Mouse (Mus musculus): ENCODE data around the gene Ccdc149. TPM values are rescaled to one million over a fixed set of nuclear protein-coding genes. Genes with fewer than 3 reads are reported as not detected.

The Ccdc149 gene
- polyA plus RNA-seq, 1 experiment from 2014 or later = 3.2 TPM

- no peaks in the 10 kb centered on the region for H3K36me3 ChIP-seq (ENCODE audit: control insufficient read depth, insufficient read depth, low read length)
- no peak for ATAC-seq (replicated peaks; ENCODE audit: low FRiP score)
- no peak for DNase-seq (ENCODE audit: low spot score)
- H3K4me2 ChIP-seq (ENCODE audit: low read depth, low read length, severe bottlenecking) = no peak overlapping the region
- H3K4me1 ChIP-seq (replicated peaks; ENCODE audit: control insufficient read depth, insufficient read depth, low read length) = no peaks in the 10 kb centered on the region
- no peaks in the 10 kb centered on the region for H3K27me3 ChIP-seq (ENCODE audit: control insufficient read depth, insufficient read depth, low read length)
- no peak overlapping the region for H3K27ac ChIP-seq (ENCODE audit: low read depth, low read length)
- H3K9ac ChIP-seq (ENCODE audit: low read length) = no peak overlapping the region
- WGBS = 88% methylated on average over 12 of the region's 12 CpGs
- H3K9me3 ChIP-seq (ENCODE audit: control insufficient read depth, low read length) = no peaks in the 10 kb centered on the region; the same call in 1 of the 2 replicates
- no peak overlapping the region for H3K4me3 ChIP-seq (ENCODE audit: low read depth, low read length)
Observed at GRCm38 (mm10) chr5:52410197-52410596, 61.1 kb downstream of the Ccdc149 start.

GRCm38 (mm10) chr5:52408668-52409315 lies 62.5 kb downstream of the Ccdc149 start:
- Histone ChIP-seq H3K27ac (ENCODE audit: low read depth, low read length) (no peak overlapping the region), H3K9ac (ENCODE audit: low read length) (no peak overlapping the region), H3K4me1 (replicated peaks; ENCODE audit: control insufficient read depth, insufficient read depth, low read length) (no peaks in the 10 kb centered on the region), H3K36me3 (ENCODE audit: control insufficient read depth, insufficient read depth, low read length) (no peaks in the 10 kb centered on the region), H3K27me3 (ENCODE audit: control insufficient read depth, insufficient read depth, low read length) (no peaks in the 10 kb centered on the region), H3K9me3 (ENCODE audit: control insufficient read depth, low read length) (no peaks in the 10 kb centered on the region; the same call in 1 of the 2 replicates), H3K4me2 (ENCODE audit: low read depth, low read length, severe bottlenecking) (no peak overlapping the region), H3K4me3 (ENCODE audit: low read depth, low read length) (no peak overlapping the region)
- DNase-seq (ENCODE audit: low spot score) (no peak), ATAC-seq (replicated peaks; ENCODE audit: low FRiP score) (no peak)
- WGBS = 88% methylated on average over 7 of the region's 7 CpGs

DNA sequence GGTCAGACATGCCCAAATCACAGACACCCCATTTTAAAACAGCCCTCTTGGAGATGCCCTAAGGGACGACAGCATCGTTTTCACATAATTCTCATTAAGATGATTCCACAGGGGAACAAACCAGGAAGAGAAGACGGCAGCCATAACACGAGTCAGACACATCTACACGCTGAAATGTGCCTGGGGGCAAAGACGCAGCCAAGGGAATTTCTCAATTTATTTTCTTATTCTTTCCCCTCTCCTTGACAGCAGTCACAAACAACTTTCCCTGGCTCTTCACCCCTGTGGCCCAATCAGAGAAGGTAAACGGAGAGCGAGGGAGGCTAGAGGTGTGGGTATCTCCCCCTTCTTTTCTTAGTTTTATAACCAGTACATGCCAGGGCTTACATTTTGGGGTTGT lies 66.9 kb downstream of the Ccdc149 start:
- H3K4me2 ChIP-seq (ENCODE audit: low read depth, low read length, severe bottlenecking) = no peak overlapping the region
- H3K4me1 ChIP-seq (replicated peaks; ENCODE audit: control insufficient read depth, insufficient read depth, low read length) = no peaks in the 10 kb centered on the region
- no peaks in the 10 kb centered on the region; the same call in 1 of the 2 replicates for H3K9me3 ChIP-seq (ENCODE audit: control insufficient read depth, low read length)
- no peak overlapping the region for H3K27ac ChIP-seq (ENCODE audit: low read depth, low read length)
- 81% methylated on average over 8 of the region's 8 CpGs for WGBS
- DNase-seq (ENCODE audit: low spot score) (no peak), ATAC-seq (replicated peaks; ENCODE audit: low FRiP score) (no peak)
- no peak overlapping the region for H3K4me3 ChIP-seq (ENCODE audit: low read depth, low read length)
- H3K36me3 ChIP-seq (ENCODE audit: control insufficient read depth, insufficient read depth, low read length) = no peaks in the 10 kb centered on the region
- no peaks in the 10 kb centered on the region for H3K27me3 ChIP-seq (ENCODE audit: control insufficient read depth, insufficient read depth, low read length)
- H3K9ac ChIP-seq (ENCODE audit: low read length) = no peak overlapping the region

- WGBS = 88% methylated on average over 4 of the region's 4 CpGs
- DNase-seq (ENCODE audit: low spot score) = no peak
- H3K9me3 ChIP-seq (ENCODE audit: control insufficient read depth, low read length) = no peaks in the 10 kb centered on the region
- no peak overlapping the region for H3K4me3 ChIP-seq (ENCODE audit: low read depth, low read length)
- no peak overlapping the region for H3K4me2 ChIP-seq (ENCODE audit: low read depth, low read length, severe bottlenecking)
- H3K9ac ChIP-seq (ENCODE audit: low read length) = no peak overlapping the region
- no peaks in the 10 kb centered on the region for H3K27me3 ChIP-seq (ENCODE audit: control insufficient read depth, insufficient read depth, low read length)
- H3K27ac ChIP-seq (ENCODE audit: low read depth, low read length) = no peak overlapping the region
- H3K4me1 ChIP-seq (replicated peaks; ENCODE audit: control insufficient read depth, insufficient read depth, low read length) = no peaks in the 10 kb centered on the region
- no peaks in the 10 kb centered on the region for H3K36me3 ChIP-seq (ENCODE audit: control insufficient read depth, insufficient read depth, low read length)
- ATAC-seq (replicated peaks; ENCODE audit: low FRiP score) = no peak
Observed at GRCm38 (mm10) chr5:52393756-52394155, 77.6 kb downstream of the Ccdc149 start.

GRCm38 (mm10) chr5:52391471-52391870 lies 79.8 kb downstream of the Ccdc149 start:
- no peak overlapping the region for H3K9ac ChIP-seq (ENCODE audit: low read length)
- H3K9me3 ChIP-seq (ENCODE audit: control insufficient read depth, low read length) = no peaks in the 10 kb centered on the region
- no peaks in the 10 kb centered on the region for H3K4me1 ChIP-seq (replicated peaks; ENCODE audit: control insufficient read depth, insufficient read depth, low read length)
- WGBS = 84% methylated on average over 16 of the region's 16 CpGs
- no peak overlapping the region for H3K27ac ChIP-seq (ENCODE audit: low read depth, low read length)
- no peak overlapping the region for H3K4me3 ChIP-seq (ENCODE audit: low read depth, low read length)
- H3K27me3 ChIP-seq (ENCODE audit: control insufficient read depth, insufficient read depth, low read length) = no peaks in the 10 kb centered on the region
- no peak overlapping the region for H3K4me2 ChIP-seq (ENCODE audit: low read depth, low read length, severe bottlenecking)
- no peaks in the 10 kb centered on the region for H3K36me3 ChIP-seq (ENCODE audit: control insufficient read depth, insufficient read depth, low read length)
- ATAC-seq (replicated peaks; ENCODE audit: low FRiP score) (no peak), DNase-seq (ENCODE audit: low spot score) (no peak)

- no peak overlapping the region for H3K4me2 ChIP-seq (ENCODE audit: low read depth, low read length, severe bottlenecking)
- H3K36me3 ChIP-seq (ENCODE audit: control insufficient read depth, insufficient read depth, low read length) = no peaks in the 10 kb centered on the region
- 91% methylated on average over 6 of the region's 6 CpGs for WGBS
- H3K27ac ChIP-seq (ENCODE audit: low read depth, low read length) = no peak overlapping the region
- ATAC-seq (replicated peaks; ENCODE audit: low FRiP score) = no peak
- no peak for DNase-seq (ENCODE audit: low spot score)
- H3K4me1 ChIP-seq (replicated peaks; ENCODE audit: control insufficient read depth, insufficient read depth, low read length) = no peaks in the 10 kb centered on the region
- H3K27me3 ChIP-seq (ENCODE audit: control insufficient read depth, insufficient read depth, low read length) = no peaks in the 10 kb centered on the region
- no peaks in the 10 kb centered on the region for H3K9me3 ChIP-seq (ENCODE audit: control insufficient read depth, low read length)
- no peak overlapping the region for H3K9ac ChIP-seq (ENCODE audit: low read length)
- H3K4me3 ChIP-seq (ENCODE audit: low read depth, low read length) = no peak overlapping the region
Observed at GRCm38 (mm10) chr5:52390381-52390780, 80.9 kb downstream of the Ccdc149 start.

- no peak for ATAC-seq (replicated peaks; ENCODE audit: low FRiP score)
- WGBS = 72% methylated on average over 7 of the region's 7 CpGs
Observed at GRCm38 (mm10) chr5:52388092-52388749, 83.1 kb downstream of the Ccdc149 start.

DNA sequence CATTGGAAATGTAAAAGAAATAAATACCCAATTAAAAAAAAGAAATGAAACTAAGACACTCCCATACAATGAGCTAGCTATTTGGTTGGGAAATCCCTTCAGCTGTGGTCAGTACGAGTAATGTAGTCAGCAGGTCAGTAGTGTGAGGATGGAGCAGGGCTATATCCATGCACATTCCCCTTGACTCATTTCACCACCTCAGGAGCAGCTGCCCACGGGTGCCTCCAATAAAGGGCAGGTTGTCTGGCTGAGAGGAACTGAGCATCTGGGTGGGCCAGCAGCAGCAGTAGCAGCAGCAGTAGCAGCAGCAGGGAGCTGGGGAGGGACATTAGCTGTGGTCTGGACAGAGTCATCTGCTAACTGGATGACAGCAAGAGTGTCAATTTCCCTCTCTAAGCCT lies 85.3 kb downstream of the Ccdc149 start:
- no peak overlapping the region for H3K4me3 ChIP-seq (ENCODE audit: low read depth, low read length)
- DNase-seq (ENCODE audit: low spot score) (no peak), ATAC-seq (replicated peaks; ENCODE audit: low FRiP score) (no peak)
- no peaks in the 10 kb centered on the region for H3K36me3 ChIP-seq (ENCODE audit: control insufficient read depth, insufficient read depth, low read length)
- 78% methylated on average over 2 of the region's 2 CpGs for WGBS
- H3K4me1 ChIP-seq (replicated peaks; ENCODE audit: control insufficient read depth, insufficient read depth, low read length) = no peaks in the 10 kb centered on the region
- no peak overlapping the region for H3K27ac ChIP-seq (ENCODE audit: low read depth, low read length)
- no peaks in the 10 kb centered on the region for H3K9me3 ChIP-seq (ENCODE audit: control insufficient read depth, low read length)
- H3K4me2 ChIP-seq (ENCODE audit: low read depth, low read length, severe bottlenecking) = no peak overlapping the region
- H3K27me3 ChIP-seq (ENCODE audit: control insufficient read depth, insufficient read depth, low read length) = no peaks in the 10 kb centered on the region
- H3K9ac ChIP-seq (ENCODE audit: low read length) = no peak overlapping the region

More at GRCm38 (mm10) chr5:52388092-52388749, 83.1 kb downstream of the Ccdc149 start:
- H3K4me3 ChIP-seq (ENCODE audit: low read depth, low read length) = no peak overlapping the region
- no peak overlapping the region for H3K4me2 ChIP-seq (ENCODE audit: low read depth, low read length, severe bottlenecking)
- DNase-seq (ENCODE audit: low spot score) = no peak
- H3K9ac ChIP-seq (ENCODE audit: low read length) = no peak overlapping the region
- H3K36me3 ChIP-seq (ENCODE audit: control insufficient read depth, insufficient read depth, low read length) = no peaks in the 10 kb centered on the region
- no peaks in the 10 kb centered on the region for H3K4me1 ChIP-seq (replicated peaks; ENCODE audit: control insufficient read depth, insufficient read depth, low read length)
- H3K27me3 ChIP-seq (ENCODE audit: control insufficient read depth, insufficient read depth, low read length) = no peaks in the 10 kb centered on the region
- no peaks in the 10 kb centered on the region for H3K9me3 ChIP-seq (ENCODE audit: control insufficient read depth, low read length)
- no peak overlapping the region for H3K27ac ChIP-seq (ENCODE audit: low read depth, low read length)

- WGBS = 90% methylated on average over 5 of the region's 5 CpGs
- Histone ChIP-seq H3K4me3 (ENCODE audit: low read depth, low read length) (no peak overlapping the region), H3K9me3 (ENCODE audit: control insufficient read depth, low read length) (no peaks in the 10 kb centered on the region), H3K27me3 (ENCODE audit: control insufficient read depth, insufficient read depth, low read length) (no peaks in the 10 kb centered on the region), H3K36me3 (ENCODE audit: control insufficient read depth, insufficient read depth, low read length) (no peaks in the 10 kb centered on the region), H3K27ac (ENCODE audit: low read depth, low read length) (no peak overlapping the region), H3K4me1 (replicated peaks; ENCODE audit: control insufficient read depth, insufficient read depth, low read length) (no peaks in the 10 kb centered on the region), H3K4me2 (ENCODE audit: low read depth, low read length, severe bottlenecking) (no peak overlapping the region), H3K9ac (ENCODE audit: low read length) (no peak overlapping the region)
- no peak for ATAC-seq (replicated peaks; ENCODE audit: low FRiP score)
- no peak for DNase-seq (ENCODE audit: low spot score)
Observed at GRCm38 (mm10) chr5:52383748-52384147, 87.6 kb downstream of the Ccdc149 start.
